Mouse (Mus musculus) megakaryocyte-erythroid progenitor cell, adult 5-6 weeks (primary cell): Measurements from ENCODE around the gene Ptpn14. TPM values are rescaled to one million over a fixed set of nuclear protein-coding genes. Genes with fewer than 3 reads are reported as not detected.

Source experiments
- ATAC-seq: replicated peaks from 2 replicates; pipeline ENCODE4 v1.8.0; 2016; ENCODE audit warnings: mild to moderate bottlenecking, inconsistent platforms; ENCODE audit not compliant: severe bottlenecking, poor library complexity, low FRiP score, low TSS enrichment
- total RNA-seq, 2 experiments: library from RNA; stranded (forward) in 1 of 2; stranded (reverse) in 1 of 2; fragments of 200-1000, 215-1000 nt in 1 of 2; fragments of >200 nt in 1 of 2; fragmentation: Nextera tagmentation in 1 of 2; gene quantifications; 2 replicates each; pipeline ENCODE4 v1.2.3; 2014 to 2017

The Ptpn14 gene
- total RNA-seq, 2 experiments from 2014 or later = 5.3 to 9.0 TPM

DNA sequence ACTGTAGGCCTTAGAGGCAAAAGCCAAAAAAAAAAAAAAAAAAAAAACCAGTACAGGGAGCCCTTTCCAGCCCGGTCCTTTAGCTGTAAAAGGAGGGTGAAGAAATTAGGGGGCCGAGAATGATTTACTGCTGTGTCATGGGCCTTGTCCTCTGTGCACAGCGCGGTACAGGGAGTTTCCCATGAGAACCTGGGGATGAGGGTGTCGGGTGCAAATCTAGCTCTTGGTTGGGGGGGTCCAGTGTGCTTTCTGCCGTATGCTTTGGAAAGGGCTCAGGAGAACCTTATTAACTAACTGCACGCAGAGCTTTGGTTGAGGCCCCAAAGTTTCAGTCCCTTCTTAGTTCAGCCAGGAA is 29.0 kb downstream of the Ptpn14 start:
- peak; percentile 70 for ATAC-seq

DNA sequence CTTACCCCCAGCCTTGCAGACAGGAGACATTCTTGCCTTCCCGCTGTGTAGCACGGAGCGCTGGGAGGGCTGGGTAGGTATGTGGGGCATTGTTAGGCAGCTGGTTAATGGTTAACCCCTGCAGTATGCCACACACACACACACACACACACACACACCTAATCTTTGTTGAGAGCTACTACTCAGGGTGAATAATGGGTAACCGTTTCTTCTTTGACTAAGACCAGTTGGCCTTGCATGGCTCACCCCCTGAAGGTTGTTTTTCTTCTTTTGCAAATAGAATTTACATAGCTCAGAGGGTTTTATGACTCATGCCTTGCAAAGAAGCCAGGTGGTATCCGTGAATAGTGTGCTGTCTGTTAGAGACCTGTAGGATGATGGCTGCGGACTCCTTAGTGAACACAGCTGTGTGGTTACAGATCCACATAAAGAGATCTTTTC is 33.5 kb downstream of the Ptpn14 start:
- ATAC-seq = no peak

DNA sequence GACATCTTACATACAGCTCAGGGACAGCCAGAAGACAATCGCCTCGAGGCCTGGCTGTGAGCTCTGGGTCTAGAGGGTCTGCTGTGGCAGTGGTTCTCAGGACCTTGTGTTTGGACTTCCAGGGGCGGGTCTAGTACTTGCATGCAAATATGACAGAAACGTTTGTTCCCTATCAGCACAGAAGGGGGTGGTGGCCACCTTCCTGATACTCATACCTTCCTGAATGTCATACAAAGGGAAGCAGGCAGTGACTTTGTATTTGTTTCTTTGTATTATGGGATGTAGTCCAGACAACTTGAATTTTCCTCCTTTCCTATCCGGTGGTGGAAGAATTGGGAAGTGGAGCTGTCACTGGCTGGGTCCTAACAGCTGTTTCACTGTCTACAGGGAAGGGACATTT is 36.2 kb downstream of the Ptpn14 start:
- ATAC-seq = peak; percentile 32; the same call in 1 of the 2 replicates

DNA sequence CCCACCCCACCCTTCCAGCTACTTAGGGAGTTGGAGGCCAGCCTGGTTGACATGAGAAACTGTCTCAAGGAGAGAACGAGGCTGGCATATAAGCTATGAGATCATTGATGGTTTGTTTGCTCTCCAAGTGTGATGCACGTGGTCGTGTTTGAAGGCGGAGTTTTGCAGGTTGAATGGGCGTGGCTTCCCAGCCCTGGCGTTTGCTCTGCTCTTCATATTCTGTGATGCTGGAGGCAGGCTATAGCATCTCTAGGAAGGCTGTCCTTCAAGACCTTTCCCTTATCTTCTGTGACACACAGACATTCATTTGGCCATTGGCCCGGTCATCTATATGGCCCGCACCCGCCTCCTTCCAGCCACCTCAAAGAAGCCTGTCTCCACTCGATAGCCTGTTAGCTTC is 39.1 kb downstream of the Ptpn14 start:
- peak; percentile 78 for ATAC-seq

DNA sequence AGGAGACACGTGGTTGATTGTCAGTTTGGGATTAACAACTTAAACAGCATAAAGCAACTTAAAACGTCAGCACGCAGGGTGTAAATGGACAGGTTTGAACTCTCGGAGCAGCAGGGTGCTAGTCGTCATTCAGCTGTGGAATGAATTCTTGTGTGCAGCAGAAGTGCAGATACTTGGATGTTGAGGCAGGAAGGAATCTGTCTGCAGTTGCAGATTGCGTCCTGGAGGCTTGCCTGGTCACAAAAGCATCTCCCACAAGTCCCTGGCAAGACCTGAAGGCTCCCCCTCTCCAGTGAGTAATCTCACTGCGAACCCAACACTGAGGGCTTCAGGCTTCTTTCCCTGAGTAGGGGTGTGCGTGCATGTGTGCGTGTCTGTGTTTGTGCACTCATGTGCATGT is 39.8 kb downstream of the Ptpn14 start:
- ATAC-seq = no peak

DNA sequence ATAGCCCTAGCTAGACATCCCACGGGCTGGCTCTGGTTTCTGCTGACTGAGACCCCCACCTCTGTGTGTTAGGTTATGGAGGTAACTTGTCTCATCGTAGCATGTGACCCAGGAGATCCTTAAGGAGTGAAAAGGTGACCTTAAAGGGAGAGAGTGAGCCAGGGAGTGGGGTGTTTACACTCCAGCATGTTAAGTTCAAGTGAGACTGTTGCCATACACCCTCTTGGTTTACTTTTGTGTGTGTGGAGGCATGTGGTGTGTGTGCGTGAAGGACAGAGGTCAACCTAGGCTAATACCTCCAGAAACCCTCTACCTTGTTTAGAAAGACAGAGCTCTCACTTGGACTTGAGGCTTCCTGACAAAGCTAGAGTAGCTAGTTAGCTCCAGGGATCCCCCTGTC is 42.4 kb downstream of the Ptpn14 start:
- ATAC-seq = no peak

DNA sequence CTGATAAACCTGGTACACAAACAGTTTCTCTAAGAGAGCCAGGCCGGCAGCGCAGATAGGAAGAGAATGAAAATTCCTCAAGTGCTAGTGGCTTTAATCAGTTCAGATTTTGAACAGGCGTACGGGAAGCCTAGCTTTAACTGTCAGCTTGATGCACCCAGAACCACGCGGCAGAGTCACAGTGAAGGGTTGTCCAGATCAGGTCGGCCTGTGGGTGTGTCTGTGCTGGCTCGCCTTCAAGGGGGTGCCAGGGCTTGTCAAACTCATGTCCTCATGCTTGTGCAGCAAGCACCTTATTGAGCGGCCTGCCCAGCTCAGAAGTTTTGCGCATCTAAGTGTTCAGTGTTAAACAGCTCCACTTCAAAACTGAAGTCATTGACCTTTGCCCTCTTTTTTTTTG is 44.6 kb downstream of the Ptpn14 start:
- ATAC-seq = peak; percentile 62

DNA sequence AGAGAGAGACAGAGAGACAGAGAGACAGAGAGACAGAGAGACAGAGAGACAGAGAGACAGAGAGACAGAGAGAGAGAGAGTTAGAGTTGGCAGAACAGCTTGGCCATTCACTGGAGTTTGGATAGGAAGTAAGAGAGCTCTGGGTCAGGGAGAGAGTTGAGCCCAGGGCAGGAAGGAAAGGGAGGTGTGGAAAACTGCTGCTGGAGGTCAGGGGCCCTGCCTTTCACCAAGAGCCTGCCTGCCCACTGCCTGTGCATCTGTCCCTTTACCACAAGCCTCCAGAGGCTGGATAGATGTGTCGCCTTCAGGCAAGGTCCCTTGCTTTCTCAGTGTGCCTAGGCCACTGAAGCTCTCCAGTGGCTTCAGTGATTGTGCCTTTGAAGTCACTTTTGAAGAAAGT is 46.7 kb downstream of the Ptpn14 start:
- no peak for ATAC-seq

DNA sequence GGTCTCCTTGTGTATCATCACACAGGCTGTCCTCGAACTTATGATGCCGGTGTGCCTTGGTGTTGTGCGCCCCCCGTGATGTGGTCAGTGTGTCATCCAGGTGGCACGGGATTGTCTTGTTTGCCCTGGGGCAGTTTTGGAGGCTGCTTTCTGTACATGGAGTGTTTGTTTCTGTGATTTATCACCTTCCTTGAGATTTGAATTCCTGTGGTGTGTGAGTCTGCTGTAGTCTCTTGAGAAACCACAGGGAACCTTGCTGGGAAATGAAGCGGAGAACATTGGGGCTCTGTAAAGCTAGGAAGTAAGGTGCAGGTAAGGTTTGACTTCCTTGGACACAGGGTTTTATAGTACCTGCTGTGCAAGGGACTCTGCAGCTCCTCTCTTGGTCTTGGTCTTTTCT is 49.1 kb downstream of the Ptpn14 start:
- ATAC-seq = no peak

DNA sequence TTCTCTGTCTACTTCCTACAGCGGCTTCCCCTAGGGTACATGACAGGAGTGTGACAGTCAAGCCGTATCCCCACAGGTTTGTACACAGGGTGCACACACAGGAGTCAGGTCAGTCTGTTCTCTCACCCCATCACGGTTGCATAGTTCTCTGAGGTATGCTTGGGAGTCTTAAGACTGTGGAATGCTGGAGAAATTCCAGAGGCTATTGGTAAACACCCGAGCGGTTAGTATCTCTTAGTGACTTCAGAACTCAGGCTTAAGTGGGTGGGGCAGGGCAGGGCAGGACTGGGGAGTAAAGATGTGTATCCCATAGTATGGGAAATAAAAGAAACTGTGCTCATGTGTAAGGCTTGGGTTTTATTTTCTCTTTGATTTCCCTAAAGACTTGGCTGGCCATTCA is 50.3 kb downstream of the Ptpn14 start:
- ATAC-seq = no peak

DNA sequence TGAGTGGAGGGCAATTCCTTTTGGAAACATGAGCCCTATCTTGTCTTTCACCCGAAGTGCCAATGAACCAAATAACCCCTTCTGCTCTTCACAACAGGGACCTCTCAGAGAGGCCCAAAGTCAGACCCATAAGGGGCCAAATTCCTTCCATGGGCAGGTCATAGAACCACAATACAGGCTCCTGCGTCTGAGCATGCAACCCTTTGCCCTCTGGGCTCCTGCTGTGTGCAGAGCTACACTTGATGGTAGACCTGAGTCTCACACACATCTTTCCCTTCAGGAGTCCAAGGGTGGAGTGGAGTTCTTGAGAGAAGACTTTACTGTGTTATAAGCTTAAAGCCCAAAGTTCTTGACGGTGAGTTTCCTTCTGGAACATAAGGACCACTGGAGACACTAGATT is 51.2 kb downstream of the Ptpn14 start:
- ATAC-seq = no peak

DNA sequence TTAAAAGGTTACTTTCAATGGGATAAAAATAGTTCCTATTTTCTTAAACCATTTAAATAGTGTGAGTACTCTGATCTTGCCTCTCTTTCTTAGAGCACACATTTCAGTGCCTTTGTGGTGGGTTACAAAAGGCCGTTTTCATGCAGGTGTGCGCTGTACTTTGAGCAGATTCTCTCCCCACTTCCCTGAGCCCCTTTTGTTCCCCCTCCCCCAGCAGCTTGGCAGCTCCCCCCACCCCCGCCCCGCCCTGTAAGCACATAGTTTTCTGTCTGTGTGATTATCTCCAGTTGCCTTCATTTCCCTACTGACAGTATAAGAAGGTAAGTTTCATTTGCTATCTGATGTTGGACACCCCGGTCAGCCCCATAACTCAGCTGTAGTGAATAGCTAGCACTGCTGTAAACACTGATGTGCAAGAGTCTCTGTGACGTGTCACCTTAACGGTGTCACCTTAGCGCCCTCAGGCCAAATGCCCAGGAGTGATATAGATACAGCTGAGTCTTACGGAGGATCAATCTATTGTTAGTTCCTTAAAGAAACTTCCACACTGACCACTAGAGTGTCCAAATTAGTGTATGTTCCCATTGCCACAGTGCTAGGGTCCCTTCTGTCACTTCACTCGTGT is 53.8 kb downstream of the Ptpn14 start:
- peak; percentile 55 for ATAC-seq

DNA sequence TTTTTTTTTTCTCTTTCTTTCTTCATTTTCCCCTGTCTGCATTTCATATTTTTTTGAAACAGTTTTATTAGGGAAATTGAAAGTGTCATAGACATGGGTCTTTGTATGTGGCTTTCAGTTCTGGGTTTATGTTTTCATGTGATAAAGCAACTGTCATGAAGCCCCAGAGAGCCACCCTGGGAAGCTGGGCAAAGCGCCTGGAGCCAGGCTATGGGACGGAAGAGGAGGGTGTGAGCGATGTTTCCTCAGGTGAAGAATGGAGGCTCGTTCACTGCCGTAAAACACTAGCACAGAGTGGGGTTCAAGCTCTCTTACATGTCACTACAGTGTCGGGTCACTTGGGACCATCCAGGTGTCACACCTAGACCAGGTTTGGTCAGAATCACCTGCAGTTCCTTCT is 54.6 kb downstream of the Ptpn14 start:
- peak; percentile 53 for ATAC-seq

DNA sequence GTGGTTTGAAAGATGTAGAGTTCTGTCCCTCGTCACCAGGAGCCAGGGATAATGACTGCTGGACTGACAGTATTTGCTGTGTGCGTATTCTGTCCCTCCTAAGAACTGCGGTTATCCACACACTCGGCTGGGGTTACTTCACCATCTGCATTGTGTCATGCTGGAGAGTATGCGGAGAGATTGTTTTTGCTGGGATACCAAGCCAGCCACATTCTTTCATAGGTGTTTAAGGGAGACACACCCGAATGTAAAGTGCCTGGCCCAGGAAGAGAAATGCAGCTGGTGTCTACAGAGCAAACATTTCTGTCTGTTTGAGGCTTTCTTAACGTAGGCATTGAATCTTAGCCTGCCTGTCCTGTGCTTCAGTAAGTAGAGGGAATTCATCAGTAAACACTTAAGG is 56.4 kb downstream of the Ptpn14 start:
- no peak for ATAC-seq

DNA sequence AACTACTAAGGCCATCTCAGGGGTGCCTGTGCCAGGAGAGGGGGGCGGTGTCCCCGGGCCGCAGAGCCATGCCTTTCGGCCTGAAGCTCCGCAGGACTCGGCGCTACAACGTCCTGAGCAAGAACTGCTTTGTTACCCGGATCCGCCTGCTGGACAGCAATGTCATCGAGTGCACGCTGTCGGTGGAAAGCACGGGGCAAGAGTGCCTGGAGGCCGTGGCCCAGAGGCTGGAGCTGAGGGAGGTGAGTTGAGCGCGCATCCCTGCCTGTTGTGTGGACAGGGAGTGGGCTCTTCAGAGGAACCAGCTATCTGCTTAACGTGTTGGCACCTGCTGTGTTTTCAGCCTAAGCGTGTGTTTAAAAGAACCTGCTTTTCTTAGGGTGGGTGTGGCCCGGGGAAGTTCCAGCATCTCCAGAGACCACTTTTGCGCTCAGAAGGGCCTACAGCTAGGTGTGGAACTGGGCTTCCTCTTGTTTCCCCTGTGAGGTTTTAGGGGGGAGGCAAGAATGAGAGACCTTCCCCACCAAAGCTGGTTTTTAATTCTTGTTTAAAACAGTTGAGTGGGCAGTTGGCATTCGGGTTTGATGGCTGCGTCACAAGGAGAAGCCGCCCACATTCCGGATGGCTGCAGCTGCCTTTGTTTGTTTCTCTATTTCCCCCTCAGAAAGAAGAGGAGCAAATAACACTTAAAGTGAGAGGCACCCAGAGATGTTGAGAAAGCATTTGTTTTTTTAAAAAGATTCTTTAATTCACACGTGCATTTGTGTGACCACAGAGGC is 58.8 kb downstream of the Ptpn14 start:
- ATAC-seq = no peak

DNA sequence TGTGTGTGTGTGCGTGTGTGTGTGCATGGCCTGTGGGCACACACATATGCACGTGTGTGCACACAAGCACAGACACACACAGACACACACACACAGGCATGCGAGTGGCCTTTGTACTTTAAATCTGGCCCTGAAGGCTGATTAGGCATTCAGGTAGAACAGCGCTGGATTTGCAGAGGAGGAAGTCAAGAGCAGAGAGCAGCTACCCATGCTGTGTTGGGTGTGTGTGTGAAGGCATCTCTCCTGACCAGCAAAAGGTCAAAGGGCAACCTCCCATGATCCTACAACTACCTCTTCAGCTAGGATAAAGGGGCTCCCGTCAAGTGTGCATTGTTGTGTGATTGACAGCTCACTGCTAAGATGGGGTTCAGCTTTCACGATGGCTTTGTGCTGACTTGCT is 61.5 kb downstream of the Ptpn14 start:
- ATAC-seq = no peak

DNA sequence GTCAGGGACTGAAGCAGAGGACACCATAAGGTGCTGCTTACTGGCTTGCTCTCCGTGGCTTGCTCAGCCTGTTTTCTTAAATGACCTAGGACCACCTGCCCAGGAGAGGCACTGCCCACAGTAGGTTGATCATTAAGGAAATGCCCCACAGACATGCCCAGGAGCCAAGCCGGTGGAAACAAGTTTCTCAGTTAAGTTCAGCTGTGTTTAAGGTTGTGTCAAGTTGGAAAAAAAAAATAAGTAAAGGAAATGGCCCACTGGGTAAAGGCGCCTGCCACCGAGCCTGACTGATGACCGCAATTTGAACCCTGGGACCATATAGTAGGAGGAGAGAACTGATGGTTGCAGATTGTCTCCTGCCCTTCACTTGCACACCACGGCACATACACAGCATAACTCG is 62.6 kb downstream of the Ptpn14 start:
- ATAC-seq = no peak

DNA sequence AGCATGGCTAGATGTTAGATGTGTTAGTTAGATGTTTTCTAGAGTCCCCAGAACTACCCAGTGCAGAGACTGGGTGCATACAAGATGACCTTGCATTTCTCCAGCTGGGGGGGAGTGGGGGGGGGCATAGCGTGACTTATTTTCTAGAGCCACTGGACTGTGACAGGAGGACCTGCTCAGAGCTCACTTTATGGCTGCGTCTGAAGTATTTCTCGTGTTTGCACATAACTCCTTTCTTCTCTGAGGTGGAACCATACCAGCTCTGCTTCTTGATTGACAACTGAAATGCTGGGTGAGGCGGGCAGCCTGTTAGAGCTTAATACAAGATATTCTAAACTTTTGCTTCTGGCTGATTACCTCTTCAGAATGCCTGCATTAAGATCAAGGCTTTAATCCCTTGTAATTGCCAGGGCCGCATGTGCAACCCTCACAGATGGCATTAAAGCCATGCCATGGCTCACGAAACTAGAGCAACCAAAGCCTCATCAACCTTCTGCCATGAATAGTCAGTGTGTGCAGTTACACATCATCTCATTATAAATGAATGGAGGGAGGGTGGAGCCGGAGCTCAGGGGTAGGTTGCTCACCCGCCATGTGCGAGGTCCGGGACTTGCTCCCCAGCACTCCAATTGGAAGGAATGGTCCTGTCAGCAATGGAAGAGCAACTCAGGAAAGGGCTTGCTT is 63.6 kb downstream of the Ptpn14 start:
- ATAC-seq = no peak

DNA sequence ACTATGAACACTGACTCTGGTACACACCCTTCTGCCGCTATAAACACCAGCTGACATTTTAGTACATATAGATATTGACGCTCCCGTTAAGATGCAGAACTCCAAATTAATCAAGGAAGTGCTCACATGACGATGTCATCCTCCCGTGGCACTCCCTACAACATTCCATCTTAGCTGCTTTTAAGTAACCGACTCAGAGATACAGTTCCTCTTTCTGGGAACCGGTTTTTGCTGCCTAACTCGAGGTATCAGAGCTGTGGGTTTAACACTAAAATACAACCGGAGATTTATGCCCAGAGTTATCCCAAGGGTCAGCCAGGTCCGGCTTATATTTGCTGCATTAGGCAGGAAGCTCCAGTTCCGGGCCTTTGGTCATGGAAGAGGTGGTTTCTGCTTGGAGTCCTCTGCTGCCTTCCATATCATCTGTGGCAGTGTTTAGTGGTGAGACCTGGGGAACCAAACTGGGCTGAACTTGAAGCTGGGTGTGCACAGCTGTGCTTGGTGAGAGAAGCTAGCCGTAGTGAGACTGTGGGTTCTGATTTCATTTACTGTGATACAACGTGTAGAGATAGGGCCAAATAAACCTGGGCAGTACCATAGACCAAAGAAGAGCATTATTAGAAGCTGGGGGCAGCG is 64.6 kb downstream of the Ptpn14 start:
- 0 out of 2 replicates have a peak, but pooled peaks have one; percentile 10 for ATAC-seq

DNA sequence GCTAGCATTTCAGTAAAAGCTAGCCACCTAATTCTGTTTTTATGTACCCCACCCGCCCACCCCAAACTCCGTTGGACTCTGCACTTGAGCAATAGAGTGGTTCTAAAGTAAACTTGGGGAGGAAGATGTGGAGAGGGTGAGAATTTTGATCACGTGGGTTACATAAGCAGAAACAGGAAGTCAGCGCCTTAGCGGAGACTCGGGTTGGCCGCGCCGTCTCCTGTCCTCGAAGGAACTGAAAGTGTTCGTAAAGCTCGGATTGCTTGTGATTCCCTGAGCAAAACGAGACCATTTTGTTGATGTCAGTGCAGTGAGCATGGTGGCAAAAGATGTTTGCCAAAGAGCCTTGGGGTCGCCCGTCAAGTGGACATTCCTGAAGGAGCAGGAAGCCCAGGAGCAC is 70.9 kb downstream of the Ptpn14 start:
- 0 out of 2 replicates have a peak, but pooled peaks have one; percentile 8 for ATAC-seq
